Comparison of ENCODE assay signal across 28 mouse cellular contexts in the genomic region with DNA sequence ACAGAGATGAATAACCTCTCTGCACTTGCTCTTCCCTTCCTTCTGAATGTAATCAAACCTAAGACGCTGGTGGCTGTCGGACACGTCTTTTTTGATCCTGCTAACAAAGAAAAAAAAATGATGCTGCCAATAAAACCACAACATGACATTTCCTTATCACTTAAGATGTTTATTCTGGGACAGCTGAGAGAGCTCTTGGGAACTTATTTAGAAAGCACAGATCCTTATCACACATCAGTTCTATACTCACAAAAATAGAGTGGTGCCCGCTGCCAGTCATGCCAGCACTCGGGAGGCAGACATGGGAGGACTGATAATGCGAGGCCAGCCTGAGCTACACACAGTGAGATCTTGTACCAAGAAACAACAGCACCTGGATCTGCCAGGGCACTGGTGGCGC. TPM values are rescaled to one million over a fixed set of nuclear protein-coding genes. Genes with fewer than 3 reads are reported as not detected.
DNase-seq lines count a peak whose midpoint lies in the region; ATAC-seq and TF ChIP-seq lines count a peak whose summit lies in the region.
"Had no signal": no experiment of that assay in that cellular context is flagged by ENCODE, and none has a peak within 500 bp of the region (broad histone marks: within the 10 kb centered on the region; RNA-seq: fewer than 3 reads in every experiment).

No protein-coding gene starts in this region.

- TF ChIP-seq RAD21 in MEL (IDR thresholded peaks at IDR 0.05; ENCODE audit: low read depth, low read length), result no peak

- no peaks in the 10 kb centered on the region for H3K9me3 ChIP-seq in lung, postnatal 0 days (ENCODE audit: low read length)
- H3K9me3 ChIP-seq in MEL (replicated peaks; ENCODE audit: insufficient read depth, low read length), result no peaks in the 10 kb centered on the region
- no peaks in the 10 kb centered on the region for H3K9me3 ChIP-seq in forebrain, embryonic 16.5 days (ENCODE audit: control insufficient read depth, low read length)
- H3K9me3 ChIP-seq: forebrain, embryonic 10.5 days; forebrain, embryonic 13.5 days; heart, embryonic 12.5 days; heart, embryonic 15.5 days; hindbrain, embryonic 10.5 days; hindbrain, embryonic 13.5 days had no signal

- H3K4me3 ChIP-seq in lung, postnatal 0 days (ENCODE audit: low read depth, low read length), result no peak overlapping the region
- H3K4me3 ChIP-seq in MEL (ENCODE audit: control insufficient read depth in 1 of 2, insufficient read depth in 1 of 2, low read depth in 2 of 2, low read length in 2 of 2), result no peak overlapping the region
- no peak overlapping the region for H3K4me3 ChIP-seq in forebrain, embryonic 16.5 days (replicated peaks; ENCODE audit: low read length)
- H3K4me3 ChIP-seq: forebrain, embryonic 10.5 days; forebrain, embryonic 13.5 days; heart, embryonic 12.5 days; heart, embryonic 15.5 days; hindbrain, embryonic 10.5 days; hindbrain, embryonic 13.5 days had no signal

- no peak overlapping the region for H3K4me2 ChIP-seq in lung, postnatal 0 days (replicated peaks; ENCODE audit: low read depth, low read length)
- no peak overlapping the region for H3K4me2 ChIP-seq in forebrain, embryonic 16.5 days (ENCODE audit: low read length)
- H3K4me2 ChIP-seq: forebrain, embryonic 13.5 days; heart, embryonic 12.5 days; heart, embryonic 15.5 days; hindbrain, embryonic 13.5 days had no signal

- H3K4me1 ChIP-seq in lung, postnatal 0 days (ENCODE audit: insufficient read depth, low read depth, low read length), result no peaks in the 10 kb centered on the region
- H3K4me1 ChIP-seq in MEL (ENCODE audit: control insufficient read depth in 1 of 2, insufficient read depth in 2 of 2, low read length in 2 of 2), result peaks cover 0 to 8% of the 10 kb centered on the region in 2 experiments; a peak in 3 of 4 replicates
- 0 out of 2 replicates have a peak, but pooled peaks cover 2% of the 10 kb centered on the region for H3K4me1 ChIP-seq in forebrain, embryonic 16.5 days (replicated peaks; ENCODE audit: control insufficient read depth, insufficient read depth, low read length)
- H3K4me1 ChIP-seq: forebrain, embryonic 13.5 days; hindbrain, embryonic 13.5 days had no signal

- H3K27me3 ChIP-seq in lung, postnatal 0 days (replicated peaks; ENCODE audit: insufficient read depth, low read length), result no peaks in the 10 kb centered on the region
- no peaks in the 10 kb centered on the region for H3K27me3 ChIP-seq in MEL (ENCODE audit: control insufficient read depth in 1 of 2, insufficient read depth in 2 of 2, low read length in 2 of 2)
- no peaks in the 10 kb centered on the region for H3K27me3 ChIP-seq in forebrain, embryonic 16.5 days (replicated peaks; ENCODE audit: control insufficient read depth, insufficient read depth, low read length)
- H3K27me3 ChIP-seq: forebrain, embryonic 13.5 days; heart, embryonic 12.5 days; heart, embryonic 15.5 days; hindbrain, embryonic 13.5 days; Patski had no signal

- H3K36me3 ChIP-seq in lung, postnatal 0 days (ENCODE audit: insufficient read depth, low read length), result no peaks in the 10 kb centered on the region
- H3K36me3 ChIP-seq in MEL (ENCODE audit: control insufficient read depth in 1 of 2, insufficient read depth in 2 of 2, low read length in 2 of 2), result peaks cover 0 to 7% of the 10 kb centered on the region in 2 experiments; a peak in 2 of 4 replicates
- H3K36me3 ChIP-seq in forebrain, embryonic 16.5 days (ENCODE audit: control insufficient read depth, insufficient read depth), result no peaks in the 10 kb centered on the region
- H3K36me3 ChIP-seq: forebrain, embryonic 10.5 days; heart, embryonic 12.5 days; heart, embryonic 15.5 days; hindbrain, embryonic 10.5 days; hindbrain, embryonic 13.5 days had no signal

- no peak for TF ChIP-seq POLR2A in MEL (IDR thresholded peaks at IDR 0.05; ENCODE audit: control insufficient read depth in 1 of 2, insufficient read depth in 1 of 2, low read depth in 1 of 2, low read length in 2 of 2, poor library complexity in 1 of 2)

- TF ChIP-seq CTCF in lung, postnatal 0 days (IDR thresholded peaks at IDR 0.05), result no peak
- no peak for TF ChIP-seq CTCF in MEL (IDR thresholded peaks at IDR 0.05 in 2 of 3, conservative IDR thresholded peaks at IDR 0.05 in 1 of 3; ENCODE audit: control insufficient read depth in 1 of 3, insufficient read depth in 1 of 3, low read depth in 2 of 3, low read length in 3 of 3, poor library complexity in 1 of 3, severe bottlenecking in 1 of 3)

- TF ChIP-seq EP300 in lung, postnatal 0 days (IDR thresholded peaks at IDR 0.05), result peak; percentile 18; the same call in 1 of the 2 replicates
- TF ChIP-seq EP300 in MEL (IDR thresholded peaks at IDR 0.05; ENCODE audit: low read depth in 1 of 2, low read length in 2 of 2), result no peak

- ATAC-seq in lung, postnatal 0 days, result no peak
- no peak for ATAC-seq in forebrain, embryonic 16.5 days
- ATAC-seq: forebrain, embryonic 13.5 days; hindbrain, embryonic 16.5 days; inflammation-experienced regulatory T-cells, adult 6 months had no signal

- H3K27ac ChIP-seq in lung, postnatal 0 days (ENCODE audit: low read length), result no peak overlapping the region
- H3K27ac ChIP-seq in MEL (ENCODE audit: control insufficient read depth, low read depth, low read length), result no peak overlapping the region
- no peak overlapping the region for H3K27ac ChIP-seq in forebrain, embryonic 16.5 days (ENCODE audit: low read length)
- H3K27ac ChIP-seq: forebrain, embryonic 10.5 days; forebrain, embryonic 13.5 days; heart, embryonic 15.5 days; hindbrain, embryonic 10.5 days; hindbrain, embryonic 13.5 days had no signal

- no peak overlapping the region for H3K9ac ChIP-seq in lung, postnatal 0 days (replicated peaks; ENCODE audit: low read depth)
- H3K9ac ChIP-seq in MEL (ENCODE audit: control insufficient read depth, low read depth, low read length, poor library complexity, severe bottlenecking), result no peak overlapping the region
- no peak overlapping the region for H3K9ac ChIP-seq in forebrain, embryonic 16.5 days (replicated peaks; ENCODE audit: low read depth, low read length)
- H3K9ac ChIP-seq: forebrain, embryonic 13.5 days; heart, embryonic 12.5 days; heart, embryonic 15.5 days; hindbrain, embryonic 13.5 days had no signal

- H3K79me2 ChIP-seq in MEL (ENCODE audit: control insufficient read depth, insufficient read depth, low read length, poor library complexity), result no peaks in the 10 kb centered on the region

- DNase-seq in lung, postnatal 0 days (ENCODE audit: low spot score), result no peak
- no peak for DNase-seq in lung, postnatal 25 days (ENCODE audit: low spot score)
- DNase-seq in 416B (ENCODE audit: low read depth) (peak; percentile 27), MEL (ENCODE audit: low read depth, low spot score) (no peak)
- DNase-seq in naive thymus-derived CD4-positive, alpha-beta T cell, adult 2 months (ENCODE audit: low read depth), result peak; percentile 51
- DNase-seq in layer of hippocampus, adult 18-20 months (ENCODE audit: low spot score in 2 of 2), result no peak
- DNase-seq: adrenal gland, adult 2 months; adrenal gland, postnatal 14 days; cerebellum, adult 18-20 months; cerebellum, adult 9-10 months; cerebellum, postnatal 14 days; gastrocnemius, postnatal 25 days; heart, adult 18-20 months; heart, postnatal 10 days; heart, postnatal 36 days had no signal

- 41% methylated on average over 7 of the region's 7 CpGs for WGBS in lung, postnatal 0 days
- WGBS in forebrain, embryonic 16.5 days, result 80% methylated on average over 7 of the region's 7 CpGs

TF ChIP-seq in MEL, 35 proteins besides CTCF, POLR2A, EP300 and RAD21 (continues in another document):
- TF ChIP-seq ETS1 (IDR thresholded peaks at IDR 0.05; ENCODE audit: low read depth, low read length) (peak; percentile 57; the same call in 1 of the 2 replicates), ZKSCAN1 (IDR thresholded peaks at IDR 0.05; ENCODE audit: low read depth, low read length) (no peak), UBTF (IDR thresholded peaks at IDR 0.05; ENCODE audit: borderline replicate concordance, insufficient read depth, low read depth, low read length) (no peak), MYB (IDR thresholded peaks at IDR 0.05; ENCODE audit: low read depth, low read length) (no peak), ZMIZ1 (IDR thresholded peaks at IDR 0.05; ENCODE audit: low read depth, low read length) (no peak), MEF2A (IDR thresholded peaks at IDR 0.05; ENCODE audit: extremely low read depth, insufficient replicate concordance, low read depth, low read length, poor library complexity, severe bottlenecking) (no peak), MAFK (IDR thresholded peaks at IDR 0.05; ENCODE audit: borderline replicate concordance, low read depth, low read length) (no peak)

RNA-seq across cellular contexts. Expression of gene Irgc1, which starts 12.2 kb away (rescaled TPM):
- polyA plus RNA-seq in lung, postnatal 0 days (2015; fragmentation: Nextera tagmentation; extraction: Ambion mirVana), result 0.24 and 0.29 TPM in 2 replicates
- total RNA-seq in MEL (2012; rRNA removed), result not detected in 2 replicates
- polyA plus RNA-seq in MEL (2012; ENCODE audit: insufficient read depth in 1 of 2, insufficient read length in 2 of 2, low read depth in 1 of 2, low replicate concordance in 2 of 2, missing spikeins in 1 of 2), result not detected
- not detected for total RNA-seq in layer of hippocampus, adult 18-20 months (2021)
- polyA plus RNA-seq in forebrain, embryonic 16.5 days (2015; fragmentation: Nextera tagmentation; extraction: Ambion mirVana), result not detected in 2 replicates
- total RNA-seq: adrenal gland, adult 2 months; adrenal gland, postnatal 14 days; ES-E14; gastrocnemius, adult 8-10 months; gastrocnemius, postnatal 25 days; heart, adult 18-20 months; heart, postnatal 10 days; heart, postnatal 36 days had no signal
- polyA plus RNA-seq: adrenal gland, adult 2 months; embryonic facial prominence, embryonic 11.5 days; forebrain, embryonic 10.5 days; heart, embryonic 12.5 days; heart, embryonic 15.5 days; hindbrain, embryonic 10.5 days; hindbrain, embryonic 13.5 days; hindbrain, embryonic 16.5 days; inflammation-experienced regulatory T-cells, adult 6 months; Patski had no signal

RNA-seq across cellular contexts. Expression of gene Plaur, which starts 22.4 kb away (rescaled TPM):
- polyA plus RNA-seq in lung, postnatal 0 days (2015; fragmentation: Nextera tagmentation; extraction: Ambion mirVana), result 65.8 and 72.0 TPM in 2 replicates
- 8.0 and 9.7 TPM in 2 replicates for total RNA-seq in MEL (2012; rRNA removed)
- polyA plus RNA-seq in MEL (2012; ENCODE audit: insufficient read depth in 1 of 2, insufficient read length in 2 of 2, low read depth in 1 of 2, low replicate concordance in 2 of 2, missing spikeins in 1 of 2), result 1 to 10 TPM in 1 of 2 experiments, not detected in 1; 8.6 TPM
- total RNA-seq in layer of hippocampus, adult 18-20 months (2021), result under 1 TPM; 0.54 to 0.91 TPM
- 2.1 and 2.3 TPM in 2 replicates for polyA plus RNA-seq in forebrain, embryonic 16.5 days (2015; fragmentation: Nextera tagmentation; extraction: Ambion mirVana)

RNA-seq across cellular contexts. Expression of gene Smg9, which starts 40.5 kb away (rescaled TPM):
- 15.2 and 16.4 TPM in 2 replicates for polyA plus RNA-seq in lung, postnatal 0 days (2015; fragmentation: Nextera tagmentation; extraction: Ambion mirVana)
- 47.5 and 54.6 TPM in 2 replicates for total RNA-seq in MEL (2012; rRNA removed)
- 10 to 100 TPM in 1 of 2 experiments, not detected in 1; 95.3 TPM for polyA plus RNA-seq in MEL (2012; ENCODE audit: insufficient read depth in 1 of 2, insufficient read length in 2 of 2, low read depth in 1 of 2, low replicate concordance in 2 of 2, missing spikeins in 1 of 2)
- total RNA-seq in layer of hippocampus, adult 18-20 months (2021), result 10 to 100 TPM; 33.2 to 34.8 TPM
- polyA plus RNA-seq in forebrain, embryonic 16.5 days (2015; fragmentation: Nextera tagmentation; extraction: Ambion mirVana), result 30.3 and 35.2 TPM in 2 replicates

RNA-seq across cellular contexts. Expression of gene Cadm4, which starts 41.9 kb away (rescaled TPM):
- 1.7 and 1.9 TPM in 2 replicates for polyA plus RNA-seq in lung, postnatal 0 days (2015; fragmentation: Nextera tagmentation; extraction: Ambion mirVana)
- total RNA-seq in MEL (2012; rRNA removed), result 0.12 and 0.16 TPM in 2 replicates
- polyA plus RNA-seq in MEL (2012; ENCODE audit: insufficient read depth in 1 of 2, insufficient read length in 2 of 2, low read depth in 1 of 2, low replicate concordance in 2 of 2, missing spikeins in 1 of 2), result under 1 TPM in 1 of 2 experiments, not detected in 1; 0.38 TPM
- total RNA-seq in layer of hippocampus, adult 18-20 months (2021), result 100 to 1,000 TPM; 136 to 141 TPM
- polyA plus RNA-seq in forebrain, embryonic 16.5 days (2015; fragmentation: Nextera tagmentation; extraction: Ambion mirVana), result 67.8 and 86.8 TPM in 2 replicates
- polyA plus RNA-seq: inflammation-experienced regulatory T-cells, adult 6 months had no signal

Comparison
In these comparisons a context has a peak if more than half of its experiments do, and no peak if none do; other contexts are left out.
1. DNase-seq: peak in 416B (single experiment) and naive thymus-derived CD4-positive, alpha-beta T cell, adult 2 months (single experiment); none in lung, postnatal 0 days (single experiment), lung, postnatal 25 days (single experiment), MEL (single experiment) and layer of hippocampus, adult 18-20 months (0 of 2).